Mouse (Mus musculus) neural tube, embryonic 14.5 days (tissue): ENCODE data around the gene Dnajb13. TPM values are rescaled to one million over a fixed set of nuclear protein-coding genes. Genes with fewer than 3 reads are reported as not detected.

Source experiments
- ATAC-seq: fragments of 200-750 bp; cut with Nextera tagmentation; 2 replicates; pipeline ENCODE4 v1.8.0; 2017; ENCODE audit warnings: low read depth, mild to moderate bottlenecking, moderate TSS enrichment, moderate library complexity
- H3K27ac ChIP-seq: fragments of 300-500 bp; sonication (generic); 2 replicates; pipeline ENCODE4 v1.5.1; 2014; ENCODE audit warnings: low read depth, mild to moderate bottlenecking, control low read depth, low read length, moderate library complexity, mixed read lengths
- H3K27me3 ChIP-seq: fragments of 300-500 bp; sonication (generic); 2 replicates; pipeline ENCODE4 v1.6.1; 2014; ENCODE audit warnings: low read length; ENCODE audit not compliant: control insufficient read depth, insufficient read depth
- H3K36me3 ChIP-seq: fragments of 300-500 bp; sonication (generic); 2 replicates; pipeline ENCODE4 v1.6.1; 2014; ENCODE audit warnings: low read length, mixed read lengths; ENCODE audit not compliant: control insufficient read depth, insufficient read depth
- H3K4me1 ChIP-seq: fragments of 300-500 bp; sonication (generic); 2 replicates; pipeline ENCODE4 v1.6.1; 2014; ENCODE audit warnings: low read length; ENCODE audit not compliant: control insufficient read depth, insufficient read depth
- H3K4me2 ChIP-seq: fragments of 300-500 bp; sonication (generic); 2 replicates; pipeline ENCODE4 v1.6.1; 2014; ENCODE audit warnings: mild to moderate bottlenecking, low read depth, low read length, control low read depth
- H3K4me3 ChIP-seq: fragments of 300-500 bp; sonication (generic); 2 replicates; pipeline ENCODE4 v1.5.1; 2014; ENCODE audit warnings: low read depth, low read length, control low read depth, mixed read lengths
- H3K9ac ChIP-seq: fragments of 300-500 bp; sonication (generic); replicated peaks from 2 replicates; pipeline ENCODE4 v1.6.1; 2014; ENCODE audit warnings: low read depth, mild to moderate bottlenecking, control low read depth, low read length, mixed read lengths
- H3K9me3 ChIP-seq: fragments of 300-500 bp; sonication (generic); 2 replicates; pipeline ENCODE4 v1.6.1; 2016; ENCODE audit warnings: low read length; ENCODE audit not compliant: control insufficient read depth
- WGBS: fragments of 180-500 bp; shearing (Covaris S2); extraction: QIAGEN DNeasy Blood & Tissue Kit; methylation state at CpG from one replicate; pipeline ENCODE4 v1.1.7; 2014; 5-methylcytosine and 5-hydroxymethylcytosine counted together
- polyA plus RNA-seq: library from polyadenylated mRNA; unstranded; fragments of >200 nt; fragmentation: Nextera tagmentation; extraction: Ambion mirVana; gene quantifications from 2 replicates; pipeline ENCODE4 v1.2.1, GENCODE M21; 2014

The Dnajb13 gene
- polyA plus RNA-seq, 1 experiment from 2014 or later: 4.2 TPM

GRCm38 (mm10) chr7:100495581-100496251 is 19.0 kb downstream of the Dnajb13 start:
- peak overlapping the region; percentile 16; the same call in 1 of the 2 replicates for H3K4me2 ChIP-seq
- H3K9me3 ChIP-seq: no peaks in the 10 kb centered on the region
- 0 out of 2 replicates have a peak overlapping the region, but pooled peaks have one; percentile 25 for H3K9ac ChIP-seq
- H3K36me3 ChIP-seq: 0 out of 2 replicates have a peak, but pooled peaks cover 2% of the 10 kb centered on the region
- ATAC-seq: peak; percentile 83
- 37% methylated on average over 11 of the region's 11 CpGs for WGBS
- H3K27me3 ChIP-seq: no peaks in the 10 kb centered on the region
- H3K4me1 ChIP-seq: peaks cover 14% of the 10 kb centered on the region
- no peak overlapping the region for H3K4me3 ChIP-seq
- peak overlapping the region; percentile 78 for H3K27ac ChIP-seq

- no peak overlapping the region for H3K9ac ChIP-seq
- 62% methylated on average over 8 of the region's 8 CpGs for WGBS
Measured at GRCm38 (mm10) chr7:100495042-100495441, 19.7 kb downstream of the Dnajb13 start.

DNA sequence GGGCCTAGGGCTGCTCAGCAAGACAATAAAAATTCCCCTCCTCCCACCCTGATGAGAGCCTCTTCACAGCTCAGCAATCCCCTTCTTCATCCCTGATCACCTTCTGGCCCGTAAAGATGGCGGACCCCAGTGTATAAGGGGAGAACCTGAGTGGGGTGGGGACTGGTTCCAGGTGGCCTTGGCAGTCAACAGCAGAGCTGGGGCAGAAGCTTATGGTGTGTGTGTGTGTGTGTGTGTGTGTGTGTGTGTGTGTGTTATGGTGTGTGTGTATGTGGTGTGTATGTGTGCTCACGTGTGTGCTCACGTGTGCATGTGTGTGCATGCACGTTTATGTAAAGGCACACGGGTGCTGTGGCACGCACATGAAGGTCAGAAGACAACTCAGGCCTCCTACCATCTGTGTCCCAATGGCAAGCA is 20.3 kb downstream of the Dnajb13 start:
- H3K27ac ChIP-seq: no peak overlapping the region
- H3K4me3 ChIP-seq: no peak overlapping the region
- H3K4me1 ChIP-seq: peaks cover 14% of the 10 kb centered on the region
- no peaks in the 10 kb centered on the region for H3K9me3 ChIP-seq
- 0 out of 2 replicates have a peak, but pooled peaks cover 2% of the 10 kb centered on the region for H3K36me3 ChIP-seq
- 87% methylated on average over 7 of the region's 7 CpGs for WGBS
- ATAC-seq: no peak
- H3K27me3 ChIP-seq: no peaks in the 10 kb centered on the region
- peak overlapping the region; percentile 68 for H3K4me2 ChIP-seq
- H3K9ac ChIP-seq: no peak overlapping the region

More at GRCm38 (mm10) chr7:100495042-100495441, 19.7 kb downstream of the Dnajb13 start:
- peak overlapping the region; percentile 16; the same call in 1 of the 2 replicates for H3K4me2 ChIP-seq
- H3K36me3 ChIP-seq: 0 out of 2 replicates have a peak, but pooled peaks cover 2% of the 10 kb centered on the region
- peak overlapping the region; percentile 73 for H3K27ac ChIP-seq
- H3K4me1 ChIP-seq: peaks cover 14% of the 10 kb centered on the region
- H3K27me3 ChIP-seq: no peaks in the 10 kb centered on the region
- H3K4me3 ChIP-seq: no peak overlapping the region
- H3K9me3 ChIP-seq: no peaks in the 10 kb centered on the region
- no peak for ATAC-seq

DNA sequence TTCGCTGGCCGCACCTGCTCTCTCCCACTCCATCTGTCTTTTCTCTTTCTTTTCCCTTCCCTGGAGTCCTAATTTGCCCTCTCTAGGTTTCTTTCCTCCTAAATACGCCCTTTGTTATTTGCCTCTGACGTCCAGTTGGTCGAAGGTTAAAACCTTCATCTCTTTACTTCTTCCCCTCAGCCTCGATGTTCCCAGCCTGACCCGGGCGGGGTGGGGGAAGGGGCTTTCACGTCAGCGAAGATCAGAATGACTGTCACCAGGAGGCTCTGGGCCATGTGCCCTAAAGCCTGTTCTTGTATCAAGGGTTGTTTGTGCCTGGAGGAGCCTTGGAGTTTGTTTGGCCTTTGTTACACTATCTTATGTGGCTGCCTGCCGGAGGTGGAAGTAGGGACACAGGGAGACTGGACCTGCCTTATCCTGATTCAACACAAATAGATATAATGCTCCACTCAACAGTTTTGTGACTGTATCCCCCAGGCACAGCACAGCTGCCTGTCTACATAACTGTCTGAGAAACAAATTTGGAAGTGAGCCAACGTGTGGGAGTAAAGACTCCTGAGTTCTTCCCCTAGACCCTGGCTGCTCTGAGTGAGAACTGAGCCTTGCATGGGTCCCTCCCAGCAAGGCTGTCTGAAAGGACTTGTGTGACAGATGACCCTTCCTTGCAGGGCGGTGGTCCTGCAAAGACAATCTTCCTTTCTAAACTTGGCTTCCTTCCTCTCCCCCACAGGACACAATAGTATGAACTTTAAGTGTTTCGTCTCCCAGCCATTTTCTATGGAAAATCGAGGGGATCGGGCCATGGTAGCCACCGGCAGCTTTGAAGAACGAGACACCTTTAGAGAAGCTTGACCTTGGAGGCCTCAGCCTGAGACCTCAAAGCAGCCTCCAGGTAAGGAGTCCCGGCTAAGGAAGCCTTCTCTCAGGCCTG is 21.0 kb downstream of the Dnajb13 start:
- peaks cover 14% of the 10 kb centered on the region for H3K4me1 ChIP-seq
- WGBS: 36% methylated on average over 19 of the region's 19 CpGs
- H3K4me2 ChIP-seq: peak overlapping the region; percentile 68
- no peaks in the 10 kb centered on the region for H3K9me3 ChIP-seq
- H3K27ac ChIP-seq: 0 out of 2 replicates have a peak overlapping the region, but pooled peaks have one; percentile 12
- H3K36me3 ChIP-seq: 0 out of 2 replicates have a peak, but pooled peaks cover 2% of the 10 kb centered on the region
- peak overlapping the region; percentile 29 for H3K4me3 ChIP-seq
- ATAC-seq: peak; percentile 22; the same call in 1 of the 2 replicates
- H3K27me3 ChIP-seq: no peaks in the 10 kb centered on the region
- no peak overlapping the region for H3K9ac ChIP-seq

GRCm38 (mm10) chr7:100493117-100493483 is 21.7 kb downstream of the Dnajb13 start, which contains the start of gene Ucp2:
TSS of gene Ucp2 (plus strand) at chr7:100493337.
- ATAC-seq: peak; percentile 6; the same call in 1 of the 2 replicates

GRCm38 (mm10) chr7:100492391-100493116 is 22.2 kb downstream of the Dnajb13 start:
- ATAC-seq: no peak
- WGBS: 3% methylated on average over 32 of the region's 36 CpGs
- Histone ChIP-seq H3K36me3 (no peaks in the 10 kb centered on the region), H3K9me3 (no peaks in the 10 kb centered on the region), H3K27ac (no peak overlapping the region), H3K4me3 (peak overlapping the region; percentile 29), H3K4me2 (peak overlapping the region; percentile 68), H3K9ac (peak overlapping the region; percentile 53), H3K4me1 (peaks cover 14% of the 10 kb centered on the region), H3K27me3 (no peaks in the 10 kb centered on the region)

More at GRCm38 (mm10) chr7:100493117-100493483, 21.7 kb downstream of the Dnajb13 start, which contains the start of gene Ucp2:
- Histone ChIP-seq H3K9me3 (no peaks in the 10 kb centered on the region), H3K27ac (0 out of 2 replicates have a peak within 1 kb of the TSS, but pooled peaks have one; percentile 12), H3K4me1 (peaks cover 14% of the 10 kb centered on the region), H3K4me3 (peak within 1 kb of the TSS; percentile 29), H3K4me2 (peak within 1 kb of the TSS; percentile 68), H3K9ac (peak within 1 kb of the TSS; percentile 53), H3K27me3 (no peaks in the 10 kb centered on the region), H3K36me3 (no peaks in the 10 kb centered on the region)
- 2% methylated on average over 26 of the region's 27 CpGs for WGBS

GRCm38 (mm10) chr7:100488474-100489048 is 26.2 kb downstream of the Dnajb13 start:
- WGBS: 32% methylated on average over 10 of the region's 10 CpGs
- H3K27ac ChIP-seq: no peak overlapping the region
- ATAC-seq: peak; percentile 58; the same call in 1 of the 2 replicates

DNA sequence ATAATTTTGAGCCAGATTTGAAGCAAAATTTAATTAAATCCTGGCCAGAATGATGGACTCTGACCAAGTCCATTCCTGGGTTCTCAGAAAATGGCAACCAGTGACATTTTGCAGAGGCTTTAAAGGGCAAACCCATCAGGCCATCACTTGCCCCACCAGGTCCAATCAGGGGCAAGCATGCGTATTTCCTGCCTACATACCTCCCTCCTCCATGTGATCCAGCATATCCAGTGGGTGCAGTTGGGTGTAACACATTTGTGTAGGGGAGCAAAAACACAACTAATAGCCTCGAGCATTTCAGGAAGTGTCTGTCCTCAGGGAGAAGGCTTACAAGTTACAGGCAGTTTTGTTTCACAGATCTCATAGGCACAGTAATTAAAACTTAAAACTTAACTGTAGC is 27.5 kb downstream of the Dnajb13 start:
- Histone ChIP-seq H3K9ac (no peak overlapping the region), H3K4me2 (no peak overlapping the region), H3K4me3 (no peak overlapping the region), H3K27me3 (no peaks in the 10 kb centered on the region), H3K9me3 (no peaks in the 10 kb centered on the region), H3K36me3 (no peaks in the 10 kb centered on the region), H3K4me1 (no peaks in the 10 kb centered on the region), H3K27ac (no peak overlapping the region)
- ATAC-seq: no peak
- WGBS: 80% methylated on average over 2 of the region's 2 CpGs

More at GRCm38 (mm10) chr7:100488474-100489048, 26.2 kb downstream of the Dnajb13 start:
- Histone ChIP-seq H3K4me3 (no peak overlapping the region), H3K4me1 (peaks cover 6% of the 10 kb centered on the region; the same call in 1 of the 2 replicates), H3K9me3 (no peaks in the 10 kb centered on the region), H3K4me2 (no peak overlapping the region), H3K36me3 (no peaks in the 10 kb centered on the region), H3K9ac (no peak overlapping the region), H3K27me3 (no peaks in the 10 kb centered on the region)
